Mouse (Mus musculus) olfactory bulb, adult 2 months (tissue): Measurements from ENCODE around the gene 2310022A10Rik.

Source experiments
- CTCF ChIP-seq: fragments of 200-500 bp; IDR thresholded peaks from 2 replicates; pipeline ENCODE4 v1.5.1; 2012; ENCODE audit warnings: low read depth, mild to moderate bottlenecking, low read length, moderate library complexity; ENCODE audit not compliant: insufficient read depth
- POLR2A ChIP-seq: fragments of 200-500 bp; IDR thresholded peaks from 2 replicates; pipeline ENCODE4 v1.6.1; 2012; ENCODE audit warnings: mild to moderate bottlenecking, low read depth, low read length, moderate library complexity; ENCODE audit not compliant: insufficient read depth

- no peak for TF ChIP-seq CTCF
- TF ChIP-seq POLR2A, result no peak
Measured at GRCm38 (mm10) chr7:27560291-27560887, 7.4 kb downstream of the 2310022A10Rik start.
